Mouse (Mus musculus): ENCODE measurements around the gene Pld6. TPM values are rescaled to one million over a fixed set of nuclear protein-coding genes. Genes with fewer than 3 reads are reported as not detected.

Gene Pld6
- total and polyA plus RNA-seq, 3 experiments, result not detected

DNA sequence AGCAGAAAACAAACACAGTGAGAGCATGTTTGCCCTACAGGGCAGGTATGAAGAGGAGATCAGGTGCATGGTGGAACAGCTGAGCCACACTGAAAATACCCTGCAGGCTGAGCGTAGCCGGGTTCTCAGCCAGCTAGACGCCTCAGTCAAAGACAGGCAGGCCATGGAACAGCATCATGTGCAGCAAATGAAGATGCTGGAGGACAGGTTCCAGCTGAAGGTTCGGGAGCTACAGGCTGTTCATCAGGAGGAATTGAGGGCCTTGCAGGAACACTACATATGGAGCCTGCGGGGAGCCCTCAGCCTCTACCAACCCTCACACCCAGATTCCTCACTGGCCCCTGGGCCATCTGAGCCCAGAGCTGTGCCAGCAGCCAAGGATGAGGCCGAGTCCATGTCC is 26.6 kb downstream of the Pld6 start:
- H3K79me2 ChIP-seq (replicated peaks; ENCODE audit: control insufficient read depth, extremely low read depth, insufficient read depth, poor library complexity, severe bottlenecking), result no peaks in the 10 kb centered on the region
- H3K4me3 ChIP-seq (replicated peaks in 1 of 3; ENCODE audit: low read depth in 2 of 3, low read length in 2 of 3, poor library complexity in 1 of 3), result no peak overlapping the region
- no peaks in the 10 kb centered on the region for H3K9me3 ChIP-seq (replicated peaks; ENCODE audit: low read length)
- no peaks in the 10 kb centered on the region for H3K4me1 ChIP-seq (ENCODE audit: control insufficient read depth in 1 of 2, insufficient read depth in 2 of 2)
- H3K4me2 ChIP-seq (ENCODE audit: insufficient read depth, low read depth, poor library complexity, severe bottlenecking), result no peak overlapping the region
- TF ChIP-seq MAX (IDR thresholded peaks at IDR 0.05; ENCODE audit: low read length) (no peak), BHLHE40 (IDR thresholded peaks at IDR 0.05; ENCODE audit: low read depth, low read length) (no peak), JUND (conservative IDR thresholded peaks at IDR 0.05; ENCODE audit: low read depth, low read length) (no peak), ZMIZ1 (IDR thresholded peaks at IDR 0.05; ENCODE audit: low read depth, low read length) (no peak), MYC (IDR thresholded peaks at IDR 0.05; ENCODE audit: low read depth, low read length) (no peak), NRF1 (IDR thresholded peaks at IDR 0.05; ENCODE audit: low read depth, low read length) (no peak), USF2 (conservative IDR thresholded peaks at IDR 0.05; ENCODE audit: low read depth, low read length) (no peak), MXI1 (IDR thresholded peaks at IDR 0.05; ENCODE audit: low read depth, low read length) (no peak), POLR2A (IDR thresholded peaks at IDR 0.05; ENCODE audit: low read depth, low read length) (no peak), SMC3 (IDR thresholded peaks at IDR 0.05; ENCODE audit: low read depth, low read length) (no peak), JUN (IDR thresholded peaks at IDR 0.05; ENCODE audit: insufficient read depth, low read depth, low read length) (no peak), ZC3H11A (IDR thresholded peaks at IDR 0.05; ENCODE audit: low read depth, low read length) (no peak), RCOR1 (conservative IDR thresholded peaks at IDR 0.05; ENCODE audit: low read depth, low read length) (no peak), HCFC1 (IDR thresholded peaks at IDR 0.05; ENCODE audit: low read depth, low read length) (no peak), ZNF384 (IDR thresholded peaks at IDR 0.05; ENCODE audit: low read depth, low read length) (no peak), GABPA (IDR thresholded peaks at IDR 0.05; ENCODE audit: insufficient replicate concordance, low read depth, low read length) (no peak), POLR2AphosphoS2 (IDR thresholded peaks at IDR 0.05; ENCODE audit: low read depth, low read length) (no peak), EP300 (IDR thresholded peaks at IDR 0.05; ENCODE audit: low read length) (no peak), NELFE (IDR thresholded peaks at IDR 0.05; ENCODE audit: low read depth, low read length) (no peak), ELF1 (IDR thresholded peaks at IDR 0.05; ENCODE audit: low read depth, low read length) (no peak)
- in situ Hi-C loops (cut with MboI; ENCODE audit: low pct_ligation_motif_present, low pct_unique_long_range_greater_than_20kb, low sequenced_read_pairs) (no loop called here), dilution Hi-C loops (cut with MboI; ENCODE audit: extremely low pct_ligation_motif_present, extremely low pct_unique_long_range_greater_than_20kb, low sequenced_read_pairs) (no loop called here)
- H3K36me3 ChIP-seq (replicated peaks in 1 of 2; ENCODE audit: control insufficient read depth in 1 of 2, insufficient read depth in 1 of 2, low read length in 1 of 2), result peaks cover 35 to 94% of the 10 kb centered on the region in 2 experiments
- no peaks in the 10 kb centered on the region for H3K27me3 ChIP-seq (replicated peaks)
- no peak overlapping the region for H3K9ac ChIP-seq (ENCODE audit: insufficient read depth, low read depth)
- no peak for DNase-seq (ENCODE audit: extremely low read depth)
- H3K27ac ChIP-seq (ENCODE audit: insufficient read depth, low read depth), result no peak overlapping the region

DNA sequence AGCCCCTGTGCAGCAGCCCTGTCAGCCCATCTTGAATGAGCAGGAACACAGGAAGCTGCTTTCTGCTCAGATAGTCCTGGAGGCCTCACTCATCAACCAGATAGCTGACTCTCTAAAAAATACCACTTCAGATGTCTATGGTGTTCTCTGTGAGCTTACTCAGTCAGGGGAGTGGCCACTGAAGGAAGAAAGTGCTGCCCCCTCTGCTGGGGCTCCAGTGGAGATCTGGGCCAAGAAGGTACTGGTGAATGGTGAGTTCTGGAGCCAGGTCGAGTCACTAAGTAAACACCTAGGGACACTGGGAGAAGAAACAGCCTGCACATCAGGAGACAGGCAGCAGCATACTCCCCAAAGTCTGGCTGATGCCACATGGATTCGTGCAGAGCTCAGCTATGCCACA is 27.8 kb downstream of the Pld6 start:
- no peak overlapping the region for H3K9ac ChIP-seq (ENCODE audit: insufficient read depth, low read depth)
- no peaks in the 10 kb centered on the region for H3K9me3 ChIP-seq (replicated peaks; ENCODE audit: low read length)
- H3K79me2 ChIP-seq (replicated peaks; ENCODE audit: control insufficient read depth, extremely low read depth, insufficient read depth, poor library complexity, severe bottlenecking), result no peaks in the 10 kb centered on the region
- peaks cover 32 to 94% of the 10 kb centered on the region in 2 experiments for H3K36me3 ChIP-seq (replicated peaks in 1 of 2; ENCODE audit: control insufficient read depth in 1 of 2, insufficient read depth in 1 of 2, low read length in 1 of 2)
- H3K27me3 ChIP-seq (replicated peaks), result no peaks in the 10 kb centered on the region
- in situ Hi-C loops (cut with MboI; ENCODE audit: low pct_ligation_motif_present, low pct_unique_long_range_greater_than_20kb, low sequenced_read_pairs) (loop anchor here (10.0 kb wide), 1 partner anchor 235 kb away; the partner anchor contains the start of gene Zkscan17), dilution Hi-C loops (cut with MboI; ENCODE audit: extremely low pct_ligation_motif_present, extremely low pct_unique_long_range_greater_than_20kb, low sequenced_read_pairs) (no loop called here)
- no peak for TF ChIP-seq USF2 (conservative IDR thresholded peaks at IDR 0.05; ENCODE audit: low read depth, low read length)
- TF ChIP-seq JUND (conservative IDR thresholded peaks at IDR 0.05; ENCODE audit: low read depth, low read length), result no peak
- no peak for TF ChIP-seq ZMIZ1 (IDR thresholded peaks at IDR 0.05; ENCODE audit: low read depth, low read length)
- TF ChIP-seq ELF1 (IDR thresholded peaks at IDR 0.05; ENCODE audit: low read depth, low read length), result no peak
- TF ChIP-seq TCF12 (IDR thresholded peaks at IDR 0.05; ENCODE audit: low read depth, low read length), result no peak
- no peak for TF ChIP-seq SMC3 (IDR thresholded peaks at IDR 0.05; ENCODE audit: low read depth, low read length)
- no peak overlapping the region for H3K4me3 ChIP-seq (replicated peaks in 1 of 3; ENCODE audit: low read depth in 2 of 3, low read length in 2 of 3, poor library complexity in 1 of 3)
- no peak overlapping the region for H3K4me2 ChIP-seq (ENCODE audit: insufficient read depth, low read depth, poor library complexity, severe bottlenecking)
- no peak overlapping the region for H3K27ac ChIP-seq (ENCODE audit: insufficient read depth, low read depth)
- no peak for DNase-seq (ENCODE audit: extremely low read depth)
- H3K4me1 ChIP-seq (ENCODE audit: control insufficient read depth in 1 of 2, insufficient read depth in 2 of 2), result no peaks in the 10 kb centered on the region
